Mouse (Mus musculus): ENCODE measurements around the gene Dusp14.

- TF ChIP-seq EP300 (IDR thresholded peaks at IDR 0.05; ENCODE audit: low read depth), result no peak
- no peak for TF ChIP-seq CTCF (IDR thresholded peaks at IDR 0.05; ENCODE audit: low read depth)
Measured at GRCm38 (mm10) chr11:84044988-84045387, 24.1 kb downstream of the Dusp14 start.
